Mouse (Mus musculus) skeletal muscle tissue, adult 2 months (tissue): ENCODE measurements at regions not wholly inside any gene's neighbourhood (a gene's known extent, or its start where the extent isn't known, plus 50 kb on each side); places are given as distances from the start of the nearest gene placed in this dataset.

Experiments
- DNase-seq: peaks from one replicate; pipeline ENCODE4 v3.0.0-alpha.2; 2012; ENCODE audit warnings: low read depth, low spot score

DNA sequence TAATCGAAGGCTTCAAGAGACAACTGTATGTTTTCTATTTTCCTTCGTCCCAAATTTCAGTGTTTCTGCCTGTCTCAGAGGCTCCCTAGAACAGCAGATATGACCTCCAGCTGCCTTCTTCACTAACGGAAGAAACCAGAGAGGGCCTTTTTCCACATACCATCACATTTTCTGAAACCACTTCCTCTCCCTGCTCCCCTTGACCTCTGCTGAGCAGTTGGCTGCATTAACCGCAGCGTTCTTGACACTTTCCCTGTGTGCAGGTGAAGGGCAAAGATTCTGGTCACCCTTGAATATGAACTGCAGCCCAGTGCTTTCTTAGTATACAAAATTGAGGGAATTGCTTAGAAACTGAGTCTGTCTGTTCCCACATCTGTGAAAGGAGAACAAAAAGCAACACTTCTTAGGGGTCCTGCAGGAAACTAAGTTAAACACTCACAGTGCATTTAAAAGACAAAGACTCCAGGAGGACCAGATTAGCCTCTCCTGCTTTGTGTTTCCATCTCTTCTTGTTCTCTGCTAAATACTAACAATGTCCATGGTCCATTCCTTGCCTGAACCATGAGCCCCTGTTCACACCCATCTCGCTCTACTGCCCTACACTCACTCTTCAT, 98.4 kb downstream of the Akap11 start:
- DNase-seq: no peak

DNA sequence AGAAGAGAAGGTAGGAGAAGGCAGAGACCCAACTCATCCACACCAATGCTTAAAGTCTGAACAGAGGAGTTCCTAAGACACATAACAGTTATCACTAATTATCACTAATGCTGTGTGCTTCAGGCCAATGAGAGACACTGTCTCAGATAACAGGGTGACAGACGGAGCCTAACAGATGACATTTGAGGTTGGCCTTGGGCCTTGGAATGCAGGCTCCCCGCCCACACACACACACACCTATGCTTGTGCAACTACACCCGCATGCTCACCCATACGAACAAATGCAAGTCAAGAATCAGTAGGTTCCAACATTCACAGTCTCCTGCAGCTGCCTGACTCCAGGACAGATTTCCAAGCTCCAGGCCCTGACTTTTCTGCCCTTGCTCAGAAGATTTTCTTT, 100.0 kb downstream of the Akap11 start:
- DNase-seq: no peak

DNA sequence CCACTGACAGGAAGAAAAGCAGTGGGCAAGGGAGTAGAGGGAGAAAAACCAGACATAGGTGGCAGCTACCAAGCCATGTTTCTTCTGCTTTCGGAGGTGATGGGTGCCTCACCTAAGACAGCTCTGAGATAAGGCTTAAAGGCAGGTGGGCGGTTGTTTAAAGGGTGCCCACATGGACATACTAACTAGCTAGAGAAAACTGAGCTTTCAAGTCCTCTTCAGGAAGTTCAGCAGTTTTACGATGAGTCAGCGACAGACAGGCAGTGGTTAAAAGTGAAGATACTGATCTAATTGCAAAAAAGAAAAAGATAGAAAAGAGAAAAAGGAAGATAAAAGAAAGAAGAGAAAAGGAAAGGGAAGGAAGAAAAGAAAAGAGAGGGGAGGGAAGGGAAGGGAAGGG, 100.6 kb downstream of the Akap11 start:
- DNase-seq: no peak

DNA sequence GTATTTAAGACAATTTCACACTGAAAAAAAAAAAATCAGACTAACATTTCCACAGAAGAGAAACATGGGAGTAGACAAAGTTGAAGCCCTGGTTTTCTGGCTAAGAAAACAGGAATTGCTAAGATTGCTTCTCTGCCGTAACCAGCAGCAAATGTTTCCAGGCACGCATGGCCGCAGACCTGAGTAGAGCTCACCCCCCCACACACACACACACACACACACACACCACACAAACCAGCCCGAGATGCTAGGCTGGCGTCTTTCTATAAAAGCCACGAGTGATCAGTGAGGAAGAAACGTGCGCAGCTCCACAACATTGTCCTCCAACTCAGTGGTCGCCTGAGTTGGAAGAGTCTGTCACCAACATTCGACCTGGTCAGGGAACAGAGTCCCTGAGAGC, 101.0 kb downstream of the Akap11 start:
- DNase-seq: no peak

DNA sequence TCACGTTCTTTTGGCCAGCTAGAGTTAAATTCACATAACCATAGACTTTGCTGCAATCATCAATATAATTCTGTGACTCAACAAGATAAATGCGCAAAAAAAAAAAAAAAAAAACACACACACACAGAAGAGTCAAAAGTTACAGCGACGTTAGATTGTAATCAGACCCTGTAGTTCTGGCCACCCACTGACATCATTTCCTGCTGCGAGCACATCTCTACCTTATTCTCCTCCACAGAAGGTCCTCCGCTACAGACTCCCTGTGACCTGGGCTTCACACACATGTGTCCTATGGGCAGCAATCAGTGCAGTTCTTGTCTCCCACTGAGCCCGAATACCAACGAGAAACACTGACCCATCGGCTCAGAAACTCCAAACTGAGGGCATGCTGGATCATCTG, 101.9 kb downstream of the Akap11 start:
- no peak for DNase-seq

DNA sequence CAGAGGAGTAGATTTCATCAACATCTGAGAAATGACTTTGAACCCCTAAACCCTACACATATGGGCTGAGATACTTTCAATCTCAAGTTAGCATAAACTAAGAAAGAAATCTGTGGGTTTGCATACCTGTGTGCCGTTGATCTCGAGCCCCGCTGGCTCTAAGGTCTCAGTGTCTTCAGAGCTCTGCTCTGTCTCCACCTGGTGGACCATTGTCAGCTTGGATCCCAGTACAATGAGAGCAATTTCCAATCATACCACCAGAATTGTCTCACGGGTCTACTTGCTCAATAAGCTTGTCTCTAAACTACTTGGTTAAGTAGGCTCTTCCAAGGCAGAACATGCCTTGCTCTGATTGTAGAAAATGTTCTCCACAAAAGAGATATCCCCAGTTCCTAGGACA, 102.5 kb downstream of the Akap11 start:
- DNase-seq: no peak

DNA sequence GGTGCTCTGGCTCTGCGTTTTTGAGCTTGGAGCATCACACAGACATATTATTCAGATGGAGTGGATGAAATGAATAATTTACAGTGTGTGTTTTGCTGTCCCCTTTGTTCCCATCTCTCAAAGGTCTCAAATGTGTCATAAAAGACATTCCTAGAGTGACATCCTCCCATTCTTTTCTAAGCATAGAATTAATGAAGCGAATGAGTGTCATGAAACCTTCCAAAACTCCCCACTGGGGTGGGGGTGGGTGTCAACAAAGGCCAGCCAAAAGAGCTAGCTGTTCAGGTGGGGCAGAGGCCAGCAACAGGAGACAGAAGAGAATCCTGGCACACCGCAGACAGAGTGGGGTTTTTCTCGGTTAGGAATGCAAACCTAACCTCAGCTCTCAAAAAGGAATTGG, 104.1 kb downstream of the Akap11 start:
- no peak for DNase-seq

DNA sequence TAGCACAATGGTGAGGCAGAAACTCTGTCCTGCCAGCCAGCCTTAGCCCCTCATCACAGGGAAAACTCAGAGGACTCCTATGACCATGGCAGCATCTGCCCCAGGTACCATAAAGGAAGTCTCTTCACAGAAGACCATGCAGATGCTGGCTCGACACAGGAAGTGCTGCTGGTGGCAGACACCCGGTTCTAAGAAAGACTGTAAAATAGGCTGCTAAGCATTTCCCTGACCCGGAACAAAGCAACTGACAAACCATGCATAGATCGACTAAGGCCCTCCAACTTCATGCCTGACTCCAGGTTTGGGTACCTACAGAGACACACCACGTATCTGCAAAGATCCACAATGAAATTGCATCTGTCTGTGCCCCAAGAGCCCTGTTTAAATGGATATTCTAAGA, 104.7 kb downstream of the Akap11 start:
- no peak for DNase-seq

GRCm38 (mm10) chr14:78431406-78431805, 105.2 kb downstream of the Akap11 start:
- no peak for DNase-seq

DNA sequence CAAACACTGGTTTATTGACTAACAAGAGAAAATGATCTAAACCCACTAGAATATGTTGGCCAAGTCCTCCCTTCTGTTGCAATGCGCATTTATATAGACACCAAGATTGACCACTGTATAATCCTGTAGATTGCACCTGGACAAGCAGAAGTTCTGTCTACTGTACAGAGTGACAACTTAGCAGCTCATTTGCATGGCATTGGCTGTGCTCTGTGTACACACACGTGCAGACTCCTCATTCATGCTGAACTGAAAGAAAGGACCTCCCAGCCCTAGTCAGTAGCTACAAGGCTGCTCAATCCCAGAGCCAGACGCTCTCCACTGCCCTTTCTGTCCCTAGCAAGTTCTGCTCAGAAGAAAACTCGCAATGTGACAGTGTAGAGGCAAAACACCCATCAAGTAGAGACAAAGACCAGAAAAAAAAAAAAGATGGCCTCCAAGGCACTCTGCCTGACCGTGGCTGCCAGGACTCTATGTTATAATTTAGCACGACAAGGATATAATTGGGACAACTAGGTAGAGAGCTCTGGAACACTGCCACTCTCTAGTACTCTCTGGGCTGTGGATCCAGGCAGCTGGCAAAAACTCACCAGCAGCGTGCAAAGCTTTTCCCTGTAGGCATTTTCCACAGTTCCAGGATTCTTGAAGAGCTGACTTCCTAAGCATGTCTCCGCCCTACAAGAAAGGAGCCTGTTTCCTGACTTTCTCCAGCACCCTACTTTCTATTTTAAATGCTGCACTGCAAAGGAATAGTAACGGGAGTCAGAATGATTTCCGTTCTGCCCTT, 108.2 kb downstream of the Akap11 start:
- DNase-seq: no peak

DNA sequence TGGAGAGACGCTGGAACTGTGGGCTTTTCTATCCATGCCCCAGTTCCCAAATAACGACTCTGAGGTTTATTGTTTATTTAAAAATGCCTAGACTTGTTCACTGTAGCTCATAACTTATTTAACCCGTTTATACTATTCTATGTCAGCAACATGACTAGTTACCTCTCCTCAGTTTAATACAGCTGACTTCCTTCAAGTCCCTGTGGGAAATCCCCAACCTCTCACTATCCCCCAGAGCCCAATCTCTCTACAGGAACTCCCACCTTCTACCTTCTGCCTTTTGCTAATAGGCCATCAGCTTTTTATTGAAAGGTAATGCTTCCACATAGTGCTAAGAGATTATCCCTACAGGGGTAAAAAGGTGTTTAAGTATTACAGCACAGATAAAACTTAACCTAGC, 109.5 kb downstream of the Akap11 start:
- DNase-seq: no peak

- DNase-seq: no peak
These were observed 114.0 kb downstream of the Akap11 start for GRCm38 (mm10) chr14:78422601-78423000.

- no peak for DNase-seq
These were observed 113.1 kb upstream of the Tnfsf11 start for GRCm38 (mm10) chr14:78420966-78421365.

GRCm38 (mm10) chr14:78420176-78420575, 112.3 kb upstream of the Tnfsf11 start:
- no peak for DNase-seq

- DNase-seq: no peak
These were observed 97.7 kb upstream of the Tnfsf11 start for GRCm38 (mm10) chr14:78405568-78405967.

GRCm38 (mm10) chr14:78397914-78398313, 90.1 kb upstream of the Tnfsf11 start:
- peak; percentile 2 for DNase-seq

DNA sequence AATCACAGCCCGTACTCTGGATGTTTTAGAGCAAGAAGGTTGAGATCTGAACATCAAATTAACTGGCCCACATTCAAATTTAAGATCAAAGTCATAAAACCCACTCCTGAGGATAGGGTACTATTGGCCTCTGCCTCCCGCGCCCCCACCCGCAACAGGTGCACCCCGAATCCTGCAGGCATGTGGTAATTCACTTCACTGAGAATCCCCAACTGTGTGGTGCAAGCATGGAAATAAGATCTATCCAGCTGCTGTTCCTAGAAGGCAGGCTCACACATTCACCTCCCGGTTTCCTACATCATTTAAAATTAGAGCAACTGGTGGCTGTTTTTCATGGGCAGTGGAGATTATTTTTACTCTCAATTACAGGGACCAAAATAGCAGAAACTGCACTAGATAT, 87.8 kb upstream of the Tnfsf11 start:
- no peak for DNase-seq

DNA sequence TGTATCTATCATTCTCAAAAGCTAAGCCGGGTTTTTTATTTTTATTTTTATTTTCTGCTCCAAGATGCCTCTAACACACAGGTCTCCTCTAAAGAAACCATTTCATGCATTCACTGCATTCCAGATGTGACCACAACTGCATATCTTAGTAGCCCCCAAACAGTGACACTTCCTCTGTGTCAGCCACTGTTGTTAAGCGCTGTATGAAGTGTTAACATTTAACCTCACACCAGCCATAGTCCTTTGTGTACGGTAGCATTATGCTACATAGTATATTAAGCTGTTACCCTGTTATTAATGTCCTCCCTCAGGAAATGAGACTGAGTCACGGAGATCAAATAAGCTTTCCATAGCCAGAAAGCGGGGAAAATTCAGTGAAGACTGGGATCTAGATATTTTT, 79.2 kb upstream of the Tnfsf11 start:
- DNase-seq: no peak

- no peak for DNase-seq
These were observed 76.5 kb upstream of the Tnfsf11 start for GRCm38 (mm10) chr14:78384370-78384769.

DNA sequence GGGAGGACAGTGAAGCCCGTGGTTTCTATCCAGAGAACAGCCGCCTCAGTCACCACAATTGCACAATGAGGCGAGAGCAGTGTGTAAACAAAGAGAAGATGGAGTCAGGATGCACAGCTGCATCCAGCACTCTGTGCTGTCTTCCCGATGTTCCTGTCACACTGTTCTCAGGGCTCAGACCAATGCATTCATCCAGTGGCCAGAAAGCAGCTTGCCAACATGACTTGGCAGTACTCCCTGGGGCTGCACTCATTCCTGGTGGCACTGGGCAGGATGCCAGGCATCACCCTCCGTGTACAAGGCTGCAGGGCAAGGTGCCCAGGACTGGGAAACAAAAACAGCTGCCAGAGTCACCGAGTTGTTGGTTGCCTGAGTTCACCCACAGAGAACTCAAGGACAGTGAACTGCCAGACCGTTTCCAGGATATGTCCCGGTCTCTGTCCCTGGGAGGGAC, 75.4 kb upstream of the Tnfsf11 start:
- peak; percentile 77 for DNase-seq

GRCm38 (mm10) chr14:78380011-78380410, 72.2 kb upstream of the Tnfsf11 start:
- DNase-seq: no peak

DNA sequence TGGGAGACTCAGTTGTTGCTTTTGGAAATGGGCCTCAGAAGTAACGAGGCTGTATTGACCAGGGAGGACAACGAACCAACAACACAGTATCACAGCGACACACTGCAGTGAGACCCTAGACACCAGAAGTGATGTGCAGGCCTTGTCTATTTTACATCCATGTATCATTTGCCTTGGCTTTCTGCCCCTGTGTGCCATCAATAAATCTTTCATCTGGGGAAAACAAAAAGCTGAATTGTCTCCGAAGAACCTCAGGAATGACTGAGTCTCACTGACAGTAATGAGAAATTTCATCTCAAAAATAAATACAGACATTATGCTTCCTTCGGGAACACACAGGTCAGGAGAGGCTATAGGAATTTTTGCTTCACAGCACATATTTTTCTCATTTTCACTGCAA, 68.7 kb upstream of the Tnfsf11 start:
- no peak for DNase-seq

DNA sequence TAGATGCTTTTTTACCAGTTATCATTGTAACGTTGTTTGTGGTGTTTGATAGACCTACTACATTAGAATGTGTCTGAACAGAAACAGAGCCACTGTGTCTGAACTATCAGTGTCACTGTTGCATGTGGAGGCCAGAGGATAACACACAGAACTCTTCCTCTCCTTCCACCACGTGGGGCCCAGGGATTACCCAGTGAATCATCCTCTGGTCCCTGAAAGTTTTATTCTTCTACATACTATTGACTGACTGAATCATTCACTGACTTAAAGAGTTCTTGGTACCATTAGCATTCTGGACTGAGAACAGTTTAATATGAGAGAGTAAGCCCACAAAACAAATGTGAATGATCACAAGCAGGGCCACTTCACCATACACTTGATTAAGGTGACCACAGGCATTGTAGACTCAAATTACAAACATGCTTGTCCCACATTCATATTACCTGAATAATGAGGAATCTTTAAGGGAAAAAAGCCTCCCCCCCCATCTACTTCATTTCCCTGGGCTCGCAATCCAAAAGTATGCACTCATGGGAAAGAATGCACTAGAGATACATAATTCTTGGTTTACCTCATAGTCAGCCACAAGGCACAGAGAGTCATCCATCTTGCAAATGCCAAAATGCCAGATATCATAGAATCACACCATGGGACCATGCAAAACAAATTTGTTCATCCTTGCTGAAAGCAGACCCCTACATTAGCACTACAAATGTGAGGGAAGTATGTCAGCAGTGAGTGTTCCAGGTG, 68.1 kb upstream of the Tnfsf11 start:
- DNase-seq: no peak
